Mouse (Mus musculus) gastrocnemius, postnatal 14 days (tissue): ENCODE data around the gene Rbms3. TPM values are rescaled to one million over a fixed set of nuclear protein-coding genes. Genes with fewer than 3 reads are reported as not detected.

Experiments
- DNase-seq: peaks from one replicate; pipeline ENCODE4 v3.0.0; 2021; ENCODE audit warnings: mixed read lengths
- intact Hi-C: fragments of 180-260 bp; cut with DNase I; formaldehyde crosslinking; loops from one replicate; pipeline ENCODE4 v1.15.1; 2025; ENCODE audit warnings: low total_unique reads
- total RNA-seq, 2 experiments: library from RNA; stranded (reverse); gene quantifications; 2 replicates each; pipeline ENCODE4 v1.2.3; 2021

The Rbms3 gene
- total RNA-seq, 2 experiments from 2014 or later: 14.3 to 17.7 TPM

- intact Hi-C loops: no loop called here
- DNase-seq: no peak
These were observed 681.5 kb downstream of the Rbms3 start for GRCm38 (mm10) chr9:116948211-116948610.

- DNase-seq: no peak
- intact Hi-C loops: no loop called here
These were observed 682.3 kb downstream of the Rbms3 start for GRCm38 (mm10) chr9:116947369-116947768.

GRCm38 (mm10) chr9:116946787-116947186 lies 682.9 kb downstream of the Rbms3 start:
- no peak for DNase-seq
- intact Hi-C loops: no loop called here

GRCm38 (mm10) chr9:116945689-116946088 lies 684.0 kb downstream of the Rbms3 start:
- intact Hi-C loops: no loop called here

GRCm38 (mm10) chr9:116943902-116944301 lies 685.8 kb downstream of the Rbms3 start:
- DNase-seq: no peak
- intact Hi-C loops: no loop called here

More at GRCm38 (mm10) chr9:116945689-116946088, 684.0 kb downstream of the Rbms3 start:
- DNase-seq: no peak

- DNase-seq: no peak
- intact Hi-C loops: no loop called here
These were observed 688.6 kb downstream of the Rbms3 start for GRCm38 (mm10) chr9:116941116-116941515.

- intact Hi-C loops: no loop called here
These were observed 689.0 kb downstream of the Rbms3 start for GRCm38 (mm10) chr9:116940693-116941092.

GRCm38 (mm10) chr9:116928338-116928737 lies 701.4 kb downstream of the Rbms3 start:
- no peak for DNase-seq
- intact Hi-C loops: no loop called here

More at GRCm38 (mm10) chr9:116940693-116941092, 689.0 kb downstream of the Rbms3 start:
- DNase-seq: no peak

- peak; percentile 59 for DNase-seq
- intact Hi-C loops: no loop called here
These were observed 706.6 kb downstream of the Rbms3 start for GRCm38 (mm10) chr9:116923151-116923550.

- no peak for DNase-seq
- intact Hi-C loops: no loop called here
These were observed 707.2 kb downstream of the Rbms3 start for GRCm38 (mm10) chr9:116922561-116922960.

- intact Hi-C loops: no loop called here
- DNase-seq: no peak
These were observed 710.2 kb downstream of the Rbms3 start for GRCm38 (mm10) chr9:116919441-116920019.

GRCm38 (mm10) chr9:116912493-116912847 lies 717.2 kb downstream of the Rbms3 start:
- intact Hi-C loops: no loop called here
- DNase-seq: no peak

- peak; percentile 19 for DNase-seq
- intact Hi-C loops: no loop called here
These were observed 717.8 kb downstream of the Rbms3 start for GRCm38 (mm10) chr9:116911781-116912492.

- intact Hi-C loops: no loop called here
- DNase-seq: no peak
These were observed 720.2 kb downstream of the Rbms3 start for GRCm38 (mm10) chr9:116909511-116909910.

- no peak for DNase-seq
- intact Hi-C loops: no loop called here
These were observed 722.8 kb downstream of the Rbms3 start for GRCm38 (mm10) chr9:116906955-116907354.

- intact Hi-C loops: no loop called here
- DNase-seq: no peak
These were observed 724.1 kb downstream of the Rbms3 start for GRCm38 (mm10) chr9:116905646-116906045.

- no peak for DNase-seq
- intact Hi-C loops: no loop called here
These were observed 726.3 kb downstream of the Rbms3 start for GRCm38 (mm10) chr9:116903304-116903993.

- no peak for DNase-seq
- intact Hi-C loops: no loop called here
These were observed 730.3 kb downstream of the Rbms3 start for GRCm38 (mm10) chr9:116899403-116899802.

GRCm38 (mm10) chr9:116886973-116887680 lies 742.6 kb downstream of the Rbms3 start:
- DNase-seq: no peak
- intact Hi-C loops: no loop called here

GRCm38 (mm10) chr9:116885617-116886016 lies 744.1 kb downstream of the Rbms3 start:
- DNase-seq: no peak
- intact Hi-C loops: no loop called here
